Mouse (Mus musculus) activated CD4-positive, CD25-positive, alpha-beta regulatory T cell (primary cell): Measurements from ENCODE around the gene Gpsm2. TPM values are rescaled to one million over a fixed set of nuclear protein-coding genes. Genes with fewer than 3 reads are reported as not detected.

Experiments used
- polyA plus RNA-seq, 2 experiments: library from polyadenylated mRNA; unstranded; fragments of 100-300 nt; shearing (Covaris generic); gene quantifications; one replicate each; pipeline ENCODE4 v1.2.1; 2017

Gene Gpsm2
- 10 to 100 TPM; 11.0 to 16.5 TPM for polyA plus RNA-seq

GRCm38 (mm10) chr3:108722036-108722872 lies at the start of gene Gpsm2:
Gene Gpsm2, minus strand, starts transcription at chr3:108722309.

GRCm38 (mm10) chr3:108739045-108739708 lies 17.1 kb upstream of the Gpsm2 start, which contains the start of gene Aknad1:
Gene Aknad1, plus strand, starts transcription at chr3:108739658.

GRCm38 (mm10) chr3:108653710-108654379 lies 68.3 kb downstream of the Gpsm2 start, which contains the start of gene Clcc1:
Gene Clcc1, plus strand, starts transcription at chr3:108653913.

Other genes with a start within 250 kb of the Gpsm2 start
- under 1 TPM in 1 of 2 experiments, not detected in 1; 0.61 TPM for gene 1700013F07Rik, start 188.2 kb downstream of the Gpsm2 start, polyA plus RNA-seq
- gene 5330417C22Rik, start 185.8 kb downstream of the Gpsm2 start, polyA plus RNA-seq, result under 1 TPM; 0.21 to 0.99 TPM
- gene Tmem167b, start 159.8 kb downstream of the Gpsm2 start, polyA plus RNA-seq, result 10 to 100 TPM; 30.1 to 33.9 TPM
- gene Taf13, start 150.6 kb downstream of the Gpsm2 start, polyA plus RNA-seq, result 10 to 100 TPM; 23.4 to 29.8 TPM
- 10 to 100 TPM; 11.8 to 15.3 TPM for gene Wdr47, start 131.0 kb downstream of the Gpsm2 start, polyA plus RNA-seq
- gene Clcc1, start 68.4 kb downstream of the Gpsm2 start, polyA plus RNA-seq, result 10 to 100 TPM; 50.3 to 65.5 TPM
- under 1 TPM in 1 of 2 experiments, not detected in 1; 0.26 TPM for gene Aknad1, start 17.3 kb upstream of the Gpsm2 start, polyA plus RNA-seq
- gene Stxbp3, start 118.2 kb upstream of the Gpsm2 start, polyA plus RNA-seq, result 10 to 100 TPM; 52.1 to 54.2 TPM
- under 1 TPM; 0.25 to 0.63 TPM for gene Fndc7, start 167.7 kb upstream of the Gpsm2 start, polyA plus RNA-seq
- 100 to 1,000 TPM; 174 to 217 TPM for gene Prpf38b, start 189.4 kb upstream of the Gpsm2 start, polyA plus RNA-seq
- under 1 TPM in 1 of 2 experiments, not detected in 1; 0.32 TPM for gene Henmt1, start 217.6 kb upstream of the Gpsm2 start, polyA plus RNA-seq
- gene Gm9857, start 218.1 kb upstream of the Gpsm2 start, polyA plus RNA-seq, result not detected